Mouse (Mus musculus) thymus, postnatal 25 days (tissue): Measurements from ENCODE around the gene Gng3.

Experiments used
- DNase-seq: peaks from one replicate; pipeline ENCODE4 v3.0.0; 2022

The Gng3 gene

DNA sequence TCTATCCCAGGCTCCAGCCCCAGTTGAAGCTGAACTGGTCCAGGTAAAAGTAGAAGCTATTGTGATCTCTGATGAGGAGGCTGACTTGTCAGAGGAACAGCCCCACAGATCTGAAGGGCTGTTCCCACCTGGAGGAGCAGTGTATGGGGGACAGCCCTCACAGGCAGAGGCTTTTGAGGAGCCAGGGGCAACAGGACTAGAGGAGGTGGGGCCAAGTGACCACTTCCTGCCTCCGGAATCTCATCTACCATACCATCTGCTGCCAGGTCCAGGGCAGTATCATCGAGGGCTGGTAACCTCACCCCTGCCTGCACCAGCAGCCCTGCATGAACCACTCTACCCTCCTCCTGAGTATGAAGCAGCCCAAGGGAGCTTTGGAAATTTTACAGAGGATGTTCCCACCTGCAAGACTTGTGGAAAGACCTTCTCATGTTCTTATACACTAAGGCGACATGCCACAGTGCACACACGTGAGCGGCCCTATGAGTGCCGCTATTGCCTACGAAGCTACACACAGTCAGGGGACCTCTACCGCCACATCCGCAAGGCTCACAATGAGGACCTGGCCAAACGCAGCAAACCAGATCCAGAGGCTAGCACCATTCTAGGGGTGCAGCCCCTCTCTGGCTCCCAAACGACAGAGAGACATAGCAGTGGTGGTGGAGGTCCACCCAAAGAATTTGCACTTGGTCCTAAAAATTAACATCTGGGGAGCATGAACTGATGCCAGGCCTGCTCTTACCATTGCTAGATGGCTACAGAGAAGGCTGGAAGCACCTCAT lies 34.9 kb downstream of the Gng3 start:
- no peak for DNase-seq

DNA sequence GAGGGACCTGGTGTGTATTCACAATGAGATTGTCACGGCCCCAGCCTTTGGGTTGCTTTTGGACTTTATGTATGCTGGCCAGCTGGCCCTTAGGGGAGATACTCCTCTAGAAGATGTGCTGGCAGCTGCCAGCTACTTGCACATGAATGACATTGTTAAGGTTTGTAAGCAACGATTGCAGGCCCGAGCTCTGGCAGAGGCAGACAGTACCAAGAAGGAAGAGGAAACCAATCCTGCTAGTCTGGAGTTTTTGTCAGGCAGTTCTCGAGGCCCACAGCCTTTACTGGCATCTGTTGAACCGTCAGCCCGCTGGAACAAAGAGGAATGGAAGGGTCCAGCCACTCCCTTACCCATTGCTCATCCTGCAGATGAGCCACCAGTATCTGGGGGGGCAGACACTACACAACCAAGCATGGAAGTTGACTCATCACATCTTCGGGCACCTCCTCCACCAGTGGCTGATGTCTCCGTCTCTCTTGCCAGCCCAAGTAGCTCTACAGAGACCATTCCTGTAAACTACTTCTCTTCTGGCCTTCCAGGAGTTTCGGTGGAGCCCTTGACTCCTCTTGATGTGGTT lies 35.7 kb downstream of the Gng3 start:
- no peak for DNase-seq

DNA sequence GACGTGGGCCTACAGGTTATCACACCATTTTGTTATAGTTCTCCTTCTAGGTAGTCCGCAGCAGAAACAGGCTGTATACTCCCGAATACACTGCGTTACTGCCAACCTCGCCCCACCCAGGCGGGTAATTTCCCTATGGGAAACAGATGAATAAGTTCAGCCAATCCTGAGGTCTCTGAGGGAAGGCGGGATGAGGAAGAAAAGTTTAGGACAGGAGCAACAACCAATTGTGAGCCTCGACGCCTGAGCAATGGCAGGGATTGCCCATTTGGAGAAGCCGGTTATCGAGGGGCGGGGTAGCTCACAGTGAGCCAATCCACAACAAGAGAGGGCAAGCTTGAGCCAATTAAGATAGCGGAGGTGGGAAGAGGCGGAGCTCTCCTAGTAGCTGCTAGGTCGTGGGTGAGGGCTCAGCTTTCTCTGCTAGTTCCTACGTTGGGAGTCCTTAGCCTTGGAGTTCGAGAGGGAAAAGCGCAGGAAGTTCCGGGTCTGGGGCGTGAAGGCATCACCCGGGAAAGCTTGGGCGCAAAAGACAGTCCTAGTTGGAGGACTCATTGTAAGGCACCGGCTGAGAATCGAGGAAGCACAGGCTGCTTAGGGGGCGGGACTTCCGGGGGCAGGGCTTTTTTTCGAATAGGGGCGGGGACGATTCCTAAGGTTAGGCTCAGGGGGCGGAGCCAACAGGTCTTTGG lies 36.7 kb downstream of the Gng3 start, which contains the start of gene Zbtb3:
Gene Zbtb3, plus strand, starts transcription at position 426 of the 692 bp plus-strand sequence.
- peak; percentile 91 for DNase-seq

DNA sequence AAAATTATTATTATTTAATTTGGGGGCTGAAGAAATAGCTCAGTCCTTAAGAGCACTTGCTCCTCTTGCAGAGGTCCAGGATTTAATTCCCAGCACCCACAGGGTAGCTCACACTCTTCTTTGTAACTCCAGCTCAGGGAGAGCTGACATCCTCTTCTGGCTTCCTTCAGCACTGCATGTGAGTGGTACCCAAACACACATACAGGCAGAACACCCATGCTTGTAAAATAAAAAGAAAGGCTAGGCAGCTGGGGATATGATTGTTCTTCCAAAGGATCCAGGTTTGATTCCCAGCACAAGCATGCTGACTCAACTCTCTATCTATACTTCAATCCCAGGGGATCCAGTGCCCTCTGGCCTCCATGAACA lies 40.1 kb downstream of the Gng3 start:
- no peak for DNase-seq

DNA sequence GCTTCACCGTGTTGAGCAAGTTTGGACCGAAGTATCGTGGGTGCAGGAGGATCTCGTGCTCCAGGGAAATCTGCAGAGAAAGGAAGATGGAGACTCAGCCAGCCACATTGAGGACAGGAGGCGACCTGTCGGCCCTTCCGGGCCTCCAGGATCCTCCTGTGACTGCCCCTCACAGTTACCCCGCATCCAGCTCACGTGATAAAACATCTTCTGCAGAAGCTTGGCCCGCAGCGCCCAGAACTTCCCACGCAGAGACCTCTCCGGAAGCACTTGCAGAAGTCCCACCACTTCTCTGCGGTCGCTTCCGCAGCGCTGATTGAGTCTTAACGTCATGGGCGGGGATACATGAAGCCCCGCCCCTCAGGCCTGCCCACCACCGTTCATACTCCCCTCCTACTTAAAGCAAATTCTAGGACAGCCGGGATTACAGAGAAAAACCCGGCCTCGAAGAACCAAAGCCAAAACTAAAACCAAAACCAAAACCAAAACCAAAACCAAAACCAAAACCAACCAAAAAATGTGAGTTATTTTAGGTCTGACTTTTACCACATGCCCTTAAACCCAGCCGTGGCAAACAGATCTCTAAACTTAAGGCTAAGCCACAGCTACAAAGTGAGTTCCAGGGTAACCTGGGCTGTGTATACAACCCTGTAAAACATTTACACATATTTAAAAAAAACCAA lies 40.6 kb downstream of the Gng3 start, which contains the start of gene Polr2g:
Gene Polr2g, minus strand, starts transcription at position 314 of the 683 bp plus-strand sequence.
- peak; percentile 89 for DNase-seq

DNA sequence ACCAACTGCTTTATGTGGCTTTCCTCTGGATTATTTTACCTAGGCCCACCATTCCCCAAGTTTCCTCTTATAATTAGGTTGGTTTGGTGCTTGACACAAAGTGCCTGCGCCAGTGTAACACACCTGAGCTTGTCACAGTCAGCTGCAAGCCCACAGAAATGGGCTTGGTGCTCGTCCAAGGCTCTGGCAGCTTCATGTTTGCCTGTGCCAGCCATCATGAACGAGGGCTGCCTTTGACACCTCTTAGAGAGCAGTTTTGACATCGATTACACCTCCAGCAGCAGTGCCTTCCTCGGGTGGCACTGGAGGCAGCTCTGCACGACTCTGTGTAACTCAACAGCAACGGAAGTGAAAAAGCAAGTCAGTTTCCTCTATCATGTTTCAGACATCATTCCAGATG lies 48.8 kb downstream of the Gng3 start:
- DNase-seq: no peak

DNA sequence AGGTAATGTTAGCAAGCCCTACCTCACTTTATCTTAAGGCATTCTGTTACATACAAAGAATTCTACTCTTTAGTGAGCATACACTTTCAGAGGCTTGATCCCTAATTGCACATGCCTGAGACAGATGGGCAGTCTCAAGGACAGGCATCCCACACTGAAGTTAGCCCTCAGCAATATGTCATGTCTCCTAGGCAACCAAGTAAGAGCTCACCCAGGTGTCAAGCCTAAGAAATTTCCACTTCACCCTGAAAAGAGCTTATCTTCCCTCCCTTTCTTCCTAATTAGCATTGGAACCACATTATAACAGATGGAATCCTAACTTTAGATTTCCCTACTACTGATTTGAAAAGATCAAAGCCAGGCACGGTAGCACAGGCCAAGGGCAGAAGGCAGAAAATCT lies 49.8 kb downstream of the Gng3 start:
- no peak for DNase-seq

DNA sequence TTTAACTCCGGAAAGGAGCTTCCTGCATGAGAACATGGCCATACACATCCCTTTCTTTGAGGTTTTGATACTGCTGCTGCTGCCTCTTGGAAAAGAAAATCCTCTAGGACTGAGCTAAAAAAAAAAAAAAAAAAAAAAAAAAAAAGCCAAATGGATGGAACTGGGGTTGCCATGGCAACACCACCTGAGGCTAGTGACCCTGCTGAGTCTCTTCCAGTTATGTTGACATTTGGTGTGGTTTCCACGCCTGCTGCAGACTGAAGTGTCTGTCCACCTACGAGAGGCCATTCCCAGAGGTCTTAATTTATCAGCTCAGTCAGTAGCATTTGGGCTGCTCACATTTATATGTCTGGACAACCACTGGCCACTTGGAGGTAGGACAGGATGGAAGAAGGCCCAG lies 50.5 kb downstream of the Gng3 start:
- no peak for DNase-seq
